Mouse (Mus musculus) embryonic facial prominence, embryonic 14.5 days (tissue): ENCODE measurements around the gene Pif1. TPM values are rescaled to one million over a fixed set of nuclear protein-coding genes. Genes with fewer than 3 reads are reported as not detected.

Source experiments
- ATAC-seq: fragments of 200-750 bp; cut with Nextera tagmentation; 2 replicates; pipeline ENCODE4 v1.8.0; 2017; ENCODE audit warnings: low read depth, moderate number of reproducible peaks, moderate TSS enrichment
- DNase-seq: peaks from one replicate; pipeline ENCODE4 v3.0.0-alpha.2; 2015; ENCODE audit warnings: low spot score
- H3K27ac ChIP-seq: fragments of 300-500 bp; sonication (generic); replicated peaks from 2 replicates; pipeline ENCODE4 v1.5.1; 2014; ENCODE audit warnings: low read depth, mild to moderate bottlenecking, low read length, moderate library complexity
- H3K27me3 ChIP-seq: fragments of 300-500 bp; sonication (generic); replicated peaks from 2 replicates; pipeline ENCODE4 v1.6.1; 2014; ENCODE audit warnings: low read length; ENCODE audit not compliant: control insufficient read depth, insufficient read depth
- H3K36me3 ChIP-seq: fragments of 300-500 bp; sonication (generic); 2 replicates; pipeline ENCODE4 v1.6.1; 2014; ENCODE audit warnings: low read length, mixed read lengths; ENCODE audit not compliant: control insufficient read depth, insufficient read depth
- H3K4me1 ChIP-seq: fragments of 300-500 bp; sonication (generic); 2 replicates; pipeline ENCODE4 v1.6.1; 2014; ENCODE audit warnings: antibody characterized with exemption, low read length; ENCODE audit not compliant: control insufficient read depth, insufficient read depth
- H3K4me2 ChIP-seq: fragments of 300-500 bp; sonication (generic); 2 replicates; pipeline ENCODE4 v1.6.1; 2014; ENCODE audit warnings: low read depth, mild to moderate bottlenecking, low read length, moderate library complexity, mixed read lengths
- H3K4me3 ChIP-seq: fragments of 300-500 bp; sonication (generic); 2 replicates; pipeline ENCODE4 v1.5.1; 2014; ENCODE audit warnings: low read depth, mild to moderate bottlenecking, low read length
- H3K9ac ChIP-seq: fragments of 300-500 bp; sonication (generic); 2 replicates; pipeline ENCODE4 v1.6.1; 2014; ENCODE audit warnings: low read depth, mild to moderate bottlenecking, low read length, moderate library complexity, mixed read lengths
- H3K9me3 ChIP-seq: fragments of 300-500 bp; sonication (generic); 2 replicates; pipeline ENCODE4 v1.6.1; 2016; ENCODE audit warnings: low read length; ENCODE audit not compliant: control insufficient read depth
- WGBS: fragments of 180-500 bp; shearing (Covaris S2); extraction: QIAGEN DNeasy Blood & Tissue Kit; methylation state at CpG from one replicate; pipeline ENCODE4 v1.1.7; 2014; 5-methylcytosine and 5-hydroxymethylcytosine counted together
- polyA plus RNA-seq: library from polyadenylated mRNA; unstranded; fragments of >200 nt; fragmentation: Nextera tagmentation; extraction: Ambion mirVana; gene quantifications from 2 replicates; pipeline ENCODE4 v1.2.1, GENCODE M21; 2014

Gene Pif1
- polyA plus RNA-seq, 1 experiment from 2014 or later: 5.9 TPM

GRCm38 (mm10) chr9:65630631-65631353 is 43.8 kb downstream of the Pif1 start:
- no peak overlapping the region for H3K27ac ChIP-seq
- H3K4me3 ChIP-seq: peak overlapping the region; percentile 82
- peak overlapping the region; percentile 99 for H3K4me2 ChIP-seq
- H3K9me3 ChIP-seq: no peaks in the 10 kb centered on the region
- DNase-seq (peak; percentile 27), ATAC-seq (peak; percentile 77)
- no peaks in the 10 kb centered on the region for H3K36me3 ChIP-seq
- 2% methylated on average over 22 of the region's 78 CpGs for WGBS
- H3K4me1 ChIP-seq: peaks cover 5% of the 10 kb centered on the region; the same call in 1 of the 2 replicates
- H3K27me3 ChIP-seq: peaks cover 39% of the 10 kb centered on the region
- peak overlapping the region; percentile 74 for H3K9ac ChIP-seq

- Histone ChIP-seq H3K4me2 (peak overlapping the region; percentile 99), H3K27me3 (peaks cover 39% of the 10 kb centered on the region), H3K9me3 (no peaks in the 10 kb centered on the region), H3K9ac (peak overlapping the region; percentile 74), H3K36me3 (no peaks in the 10 kb centered on the region), H3K4me3 (peak overlapping the region; percentile 82), H3K27ac (no peak overlapping the region), H3K4me1 (peaks cover 5% of the 10 kb centered on the region; the same call in 1 of the 2 replicates)
- WGBS: 26% methylated on average over 16 of the region's 16 CpGs
- DNase-seq: no peak
- no peak for ATAC-seq
Observed at GRCm38 (mm10) chr9:65631354-65632021, 44.5 kb downstream of the Pif1 start.

DNA sequence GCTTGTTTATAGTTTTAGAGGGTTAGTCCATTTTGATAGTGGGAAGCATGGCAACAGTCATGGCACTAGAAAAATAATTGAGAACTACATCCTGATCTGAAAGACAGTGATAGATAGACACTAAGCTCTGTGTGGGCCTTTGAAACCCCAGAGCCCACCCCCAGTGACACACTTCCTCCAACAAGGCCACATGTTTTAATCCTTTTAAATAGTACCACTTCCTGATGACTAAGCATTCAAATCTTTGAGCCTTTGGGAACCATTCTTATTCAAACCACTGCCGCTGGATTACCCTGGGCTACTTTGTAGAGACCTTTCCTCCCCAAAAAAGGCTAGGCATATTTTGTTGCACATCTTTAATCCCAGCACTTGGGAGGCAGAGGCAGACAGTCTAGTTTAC is 48.8 kb downstream of the Pif1 start:
- no peak for DNase-seq
- H3K4me2 ChIP-seq: no peak overlapping the region
- no peaks in the 10 kb centered on the region for H3K36me3 ChIP-seq
- H3K4me1 ChIP-seq: peaks cover 2% of the 10 kb centered on the region; the same call in 1 of the 2 replicates
- no peak overlapping the region for H3K9ac ChIP-seq
- no peak overlapping the region for H3K27ac ChIP-seq
- H3K4me3 ChIP-seq: no peak overlapping the region
- peaks cover 15% of the 10 kb centered on the region; the same call in 1 of the 2 replicates for H3K27me3 ChIP-seq
- no peaks in the 10 kb centered on the region for H3K9me3 ChIP-seq
- ATAC-seq: no peak
- WGBS: 62% methylated on average over 1 of the region's 1 CpGs

GRCm38 (mm10) chr9:65636926-65637325 is 50.0 kb downstream of the Pif1 start:
- ATAC-seq (no peak), DNase-seq (no peak)
- Histone ChIP-seq H3K27ac (no peak overlapping the region), H3K4me1 (peaks cover 11% of the 10 kb centered on the region), H3K4me3 (no peak overlapping the region), H3K4me2 (no peak overlapping the region), H3K9me3 (no peaks in the 10 kb centered on the region), H3K36me3 (no peaks in the 10 kb centered on the region), H3K27me3 (0 out of 2 replicates have a peak, but pooled peaks cover 4% of the 10 kb centered on the region), H3K9ac (no peak overlapping the region)
- WGBS: 89% methylated on average over 4 of the region's 4 CpGs

DNA sequence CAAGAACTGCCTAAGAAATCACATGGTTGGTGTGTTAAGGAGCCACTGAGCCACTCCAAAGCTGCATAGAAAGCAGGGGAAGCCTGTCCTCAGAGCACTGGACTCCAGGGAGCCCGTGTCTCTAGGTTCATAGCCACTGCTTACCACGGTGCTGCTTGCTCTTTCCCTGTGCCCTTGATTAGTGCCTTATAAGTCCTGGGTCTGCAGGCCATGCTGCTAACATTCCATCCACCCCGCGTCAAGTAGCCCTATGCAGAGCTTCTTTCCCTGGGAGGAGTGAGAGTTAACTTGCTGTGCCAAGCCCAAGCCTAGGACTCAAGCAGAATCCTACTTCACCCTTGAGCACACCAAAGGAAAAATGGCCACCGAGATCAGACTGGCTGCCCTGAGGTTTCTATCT is 52.1 kb downstream of the Pif1 start:
- no peak overlapping the region for H3K27ac ChIP-seq
- WGBS: 55% methylated on average over 5 of the region's 5 CpGs
- no peak for DNase-seq

DNA sequence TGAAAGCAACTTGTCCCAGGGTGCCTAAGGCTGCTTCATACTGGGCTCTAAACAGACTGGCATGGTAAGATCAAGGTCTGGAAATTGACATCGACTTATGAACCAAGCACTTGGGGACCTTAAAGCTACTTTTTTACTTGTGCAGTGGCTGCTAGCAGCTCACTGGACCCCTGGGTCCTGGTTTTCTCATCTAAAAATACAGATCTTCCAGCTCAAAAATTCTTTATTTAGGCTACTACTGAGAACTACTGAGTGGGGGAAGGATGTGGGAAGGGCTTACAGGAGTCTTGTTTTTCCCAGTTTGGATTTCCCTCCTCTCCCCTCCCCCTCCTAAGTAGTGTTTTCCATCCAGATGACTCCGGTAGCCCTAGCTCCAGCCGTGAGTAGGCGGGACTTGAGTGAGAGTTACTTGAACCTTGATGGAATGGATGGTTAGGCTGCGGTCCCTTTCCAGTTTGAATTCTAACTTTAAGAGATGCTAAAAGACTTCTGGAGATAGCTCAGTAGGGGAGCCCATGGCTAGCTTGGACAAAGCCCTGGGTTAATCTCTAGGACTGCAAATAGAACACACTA is 54.0 kb downstream of the Pif1 start:
- DNase-seq (peak; percentile 78), ATAC-seq (peak; percentile 53; the same call in 1 of the 2 replicates)

More for the DNA sequence above, 52.1 kb downstream of the Pif1 start:
- no peaks in the 10 kb centered on the region for H3K27me3 ChIP-seq
- no peaks in the 10 kb centered on the region for H3K36me3 ChIP-seq
- no peak overlapping the region for H3K4me2 ChIP-seq
- H3K9ac ChIP-seq: no peak overlapping the region
- no peak for ATAC-seq
- peaks cover 12% of the 10 kb centered on the region for H3K4me1 ChIP-seq
- H3K4me3 ChIP-seq: no peak overlapping the region
- no peaks in the 10 kb centered on the region for H3K9me3 ChIP-seq

DNA sequence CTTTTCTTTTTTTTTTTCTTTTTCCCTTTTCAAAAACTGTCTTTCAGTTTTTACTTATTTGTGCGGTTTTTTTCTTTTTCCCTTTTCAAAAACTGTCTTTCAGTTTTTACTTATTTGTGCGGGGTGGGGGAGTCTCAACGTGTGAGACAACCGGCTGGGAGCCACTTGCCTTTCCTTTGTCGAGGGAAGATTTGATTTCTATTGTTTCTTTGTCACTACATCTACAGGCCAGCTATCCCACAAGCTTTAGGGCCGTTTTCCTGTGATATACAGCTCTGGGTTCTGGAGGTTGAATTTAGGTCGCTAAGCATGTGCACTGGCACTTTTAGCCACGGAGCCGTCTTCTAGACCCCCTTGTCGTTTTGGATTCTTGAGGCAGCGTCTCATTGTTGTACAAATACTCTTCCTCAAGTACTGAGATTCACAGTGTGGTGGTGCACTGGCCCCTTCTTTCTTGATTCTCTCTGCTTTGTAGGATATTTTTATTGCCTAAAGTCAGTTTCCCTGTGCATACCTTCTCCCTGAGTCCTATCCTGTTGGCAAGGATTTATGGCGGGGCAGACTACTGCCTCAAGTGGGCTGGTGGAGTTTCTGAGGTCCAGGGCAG is 54.6 kb downstream of the Pif1 start:
- no peak overlapping the region for H3K9ac ChIP-seq
- H3K9me3 ChIP-seq: no peaks in the 10 kb centered on the region
- H3K36me3 ChIP-seq: no peaks in the 10 kb centered on the region
- H3K4me1 ChIP-seq: peaks cover 12% of the 10 kb centered on the region
- no peak overlapping the region; the same call in 1 of the 2 replicates for H3K27ac ChIP-seq
- ATAC-seq: no peak
- 18% methylated on average over 12 of the region's 12 CpGs for WGBS
- no peaks in the 10 kb centered on the region for H3K27me3 ChIP-seq
- H3K4me3 ChIP-seq: no peak overlapping the region
- H3K4me2 ChIP-seq: peak overlapping the region; percentile 28
- DNase-seq: no peak

More for the DNA sequence above, 54.0 kb downstream of the Pif1 start:
- H3K27ac ChIP-seq: no peak overlapping the region
- 4% methylated on average over 5 of the region's 5 CpGs for WGBS
- no peak overlapping the region for H3K4me3 ChIP-seq
- H3K9me3 ChIP-seq: no peaks in the 10 kb centered on the region
- no peaks in the 10 kb centered on the region for H3K27me3 ChIP-seq
- no peak overlapping the region for H3K4me2 ChIP-seq
- no peak overlapping the region for H3K9ac ChIP-seq
- no peaks in the 10 kb centered on the region for H3K36me3 ChIP-seq
- peaks cover 12% of the 10 kb centered on the region for H3K4me1 ChIP-seq

GRCm38 (mm10) chr9:65642546-65642945 is 55.6 kb downstream of the Pif1 start:
- Histone ChIP-seq H3K4me2 (no peak overlapping the region), H3K9ac (no peak overlapping the region), H3K9me3 (no peaks in the 10 kb centered on the region), H3K4me3 (no peak overlapping the region), H3K27ac (no peak overlapping the region), H3K36me3 (no peaks in the 10 kb centered on the region), H3K27me3 (no peaks in the 10 kb centered on the region), H3K4me1 (peaks cover 12% of the 10 kb centered on the region)
- DNase-seq (no peak), ATAC-seq (no peak)
